Mouse (Mus musculus): ENCODE results near the gene Rsg1.
A peak's percentile ranks its signal among the peaks of the same experiment; 100 is the strongest.

Gene Rsg1

GRCm38 (mm10) chr4:141212892-141213291 lies 864 bp upstream of the Rsg1 start:
- DNase-seq (ENCODE audit: low spot score) = no peak

- no peak for DNase-seq (ENCODE audit: low spot score)
Measured at GRCm38 (mm10) chr4:141213342-141213741, 414 bp upstream of the Rsg1 start.

GRCm38 (mm10) chr4:141214337-141214851 lies 638 bp downstream of the Rsg1 start:
- DNase-seq (ENCODE audit: low spot score) = peak; percentile 70

- DNase-seq (ENCODE audit: low spot score) = no peak
Measured at GRCm38 (mm10) chr4:141219583-141220213, 5.9 kb downstream of the Rsg1 start.

- DNase-seq (ENCODE audit: low spot score) = no peak
Measured at GRCm38 (mm10) chr4:141221848-141222247, 8.1 kb downstream of the Rsg1 start.

- no peak for DNase-seq (ENCODE audit: low spot score)
Measured at GRCm38 (mm10) chr4:141222752-141223151, 9.0 kb downstream of the Rsg1 start.

- DNase-seq (ENCODE audit: low spot score) = no peak
Measured at GRCm38 (mm10) chr4:141228687-141229086, 14.9 kb downstream of the Rsg1 start.

- DNase-seq (ENCODE audit: low spot score) = no peak
Measured at GRCm38 (mm10) chr4:141233196-141233595, 19.4 kb downstream of the Rsg1 start.

GRCm38 (mm10) chr4:141235537-141236111 lies 21.9 kb downstream of the Rsg1 start:
- DNase-seq (ENCODE audit: low spot score) = no peak

- DNase-seq (ENCODE audit: low spot score) = no peak
Measured at GRCm38 (mm10) chr4:141236856-141237255, 23.1 kb downstream of the Rsg1 start.

- no peak for DNase-seq (ENCODE audit: low spot score)
Measured at GRCm38 (mm10) chr4:141238492-141239387, 25.0 kb downstream of the Rsg1 start.

GRCm38 (mm10) chr4:141239388-141240125 lies 25.8 kb downstream of the Rsg1 start, which contains the start of gene Arhgef19:
TSS of gene Arhgef19 (plus strand) at chr4:141239499.
- DNase-seq (ENCODE audit: low spot score) = peak; percentile 80

- peak; percentile 44 for DNase-seq (ENCODE audit: low spot score)
Measured at GRCm38 (mm10) chr4:141240617-141241016, 26.9 kb downstream of the Rsg1 start.

- no peak for DNase-seq (ENCODE audit: low spot score)
Measured at GRCm38 (mm10) chr4:141241861-141242260, 28.1 kb downstream of the Rsg1 start.

GRCm38 (mm10) chr4:141242651-141243241 lies 29.0 kb downstream of the Rsg1 start:
- DNase-seq (ENCODE audit: low spot score) = peak; percentile 49

- no peak for DNase-seq (ENCODE audit: low spot score)
Measured at GRCm38 (mm10) chr4:141243636-141244035, 29.9 kb downstream of the Rsg1 start.

- DNase-seq (ENCODE audit: low spot score) = no peak
Measured at GRCm38 (mm10) chr4:141244401-141244800, 30.6 kb downstream of the Rsg1 start.

GRCm38 (mm10) chr4:141244931-141245425 lies 31.2 kb downstream of the Rsg1 start:
- DNase-seq (ENCODE audit: low spot score) = no peak

- no peak for DNase-seq (ENCODE audit: low spot score)
Measured at GRCm38 (mm10) chr4:141246089-141246997, 32.6 kb downstream of the Rsg1 start.

- DNase-seq (ENCODE audit: low spot score) = no peak
Measured at GRCm38 (mm10) chr4:141246998-141247350, 33.2 kb downstream of the Rsg1 start.

Measured in testis, postnatal 14 days (tissue).